Mouse (Mus musculus): Measurements from ENCODE around the gene Rcsd1.
"Not testable (repeated sequence)": the region's sequence is repeated elsewhere in the genome, so short reads cannot be mapped to it uniquely, and the experiment has no call there.

Rcsd1 gene

DNA sequence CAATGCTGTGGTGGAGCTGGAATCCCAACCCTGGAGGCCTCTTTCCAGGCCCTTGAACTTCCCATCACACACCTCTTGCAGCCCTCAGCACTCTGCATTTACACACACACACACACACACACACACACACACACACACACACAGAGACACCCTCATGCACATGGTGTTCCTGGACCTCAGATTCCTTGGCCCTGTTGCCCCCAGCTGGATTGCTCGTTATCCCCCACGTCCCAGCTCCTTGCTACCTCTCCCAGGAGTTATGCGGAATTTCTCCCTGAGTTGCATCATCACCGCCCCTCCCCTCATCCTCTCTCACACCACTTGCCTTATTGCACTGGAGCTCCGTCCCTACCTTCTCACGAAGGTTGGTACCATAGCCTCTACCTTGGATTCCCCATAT, 23.2 kb downstream of the Rcsd1 start:
- DNase-seq = no peak

DNA sequence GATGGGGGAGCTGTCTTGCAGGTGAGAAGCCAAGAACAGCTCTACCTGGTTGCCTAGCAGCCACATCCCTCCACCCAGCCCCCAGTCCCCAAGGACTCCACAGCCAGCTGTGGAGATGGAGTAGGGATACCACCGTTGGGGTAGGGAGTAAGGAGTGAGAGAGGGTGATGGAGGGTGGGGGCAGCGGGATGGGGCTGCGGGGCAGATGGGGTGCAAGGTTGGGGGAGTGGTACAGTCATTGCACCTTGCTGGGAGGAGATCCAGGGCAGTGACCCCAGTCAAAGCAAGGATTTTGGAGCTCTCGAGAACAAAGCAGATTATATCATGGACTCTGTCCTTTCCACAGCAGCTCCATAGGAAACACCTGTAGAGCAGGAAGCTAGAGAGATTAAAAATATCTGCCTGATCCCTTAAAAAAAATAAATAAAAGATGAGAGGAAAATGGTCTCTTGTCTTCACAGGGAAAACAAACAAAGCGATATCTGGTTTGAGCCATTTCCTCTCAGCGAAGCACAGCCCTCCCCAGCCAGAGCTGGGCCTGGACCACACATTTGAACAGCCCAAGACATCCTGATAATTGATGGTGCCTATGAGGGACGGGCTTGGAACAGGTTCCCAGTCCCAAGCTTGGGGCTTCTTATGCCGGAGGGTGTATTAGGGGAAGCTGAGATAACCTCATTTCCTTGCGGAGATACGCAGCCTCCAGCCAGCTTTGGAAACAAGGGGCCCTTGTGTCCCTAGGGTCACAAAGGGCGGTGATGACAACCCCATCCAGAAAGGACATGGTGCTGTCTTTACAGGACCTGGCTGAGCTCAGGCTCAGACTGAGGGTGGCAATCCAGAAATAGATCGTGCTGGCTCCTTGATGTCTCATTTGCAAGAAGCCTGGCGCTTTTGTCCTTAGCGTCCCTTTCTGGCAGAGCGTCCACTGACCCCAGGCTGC, 25.0 kb downstream of the Rcsd1 start:
- DNase-seq = no peak

DNA sequence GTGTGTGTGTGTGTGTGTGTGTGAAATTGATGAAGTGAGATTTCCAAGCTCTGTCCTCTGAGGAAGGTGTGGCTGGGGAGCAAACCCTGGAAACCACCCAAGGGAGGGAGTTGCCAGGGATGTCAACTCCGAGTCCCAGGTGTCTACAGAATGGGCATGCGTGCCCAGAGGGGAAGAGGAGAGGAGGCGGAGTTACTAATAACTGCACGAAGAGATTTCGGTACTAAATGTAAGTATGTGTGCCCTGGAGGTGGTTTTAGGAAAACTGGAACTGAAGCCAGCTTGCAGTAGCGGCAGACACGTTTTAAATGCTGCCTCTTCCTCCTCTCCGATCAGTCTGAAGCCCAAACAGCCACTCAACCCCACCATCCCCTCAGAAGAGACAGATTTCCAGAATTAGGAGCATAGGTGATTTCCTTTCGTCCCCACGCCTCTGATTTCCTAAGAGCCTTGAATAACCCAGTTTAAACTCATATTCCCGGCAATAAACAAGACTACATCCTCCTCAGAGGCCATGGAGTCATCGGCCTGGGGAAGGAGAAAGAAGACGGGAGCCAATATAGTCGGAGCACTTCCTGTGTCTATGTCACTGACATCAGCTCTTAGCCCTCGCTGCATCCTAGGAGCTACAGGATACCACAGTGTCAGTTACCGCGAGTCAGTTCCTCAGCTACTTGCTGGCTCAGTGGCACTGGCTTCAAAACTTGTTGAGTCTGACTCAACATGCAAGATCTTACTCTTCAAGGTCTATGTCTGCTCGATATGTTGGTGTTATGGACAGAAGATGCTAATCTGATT, 27.3 kb downstream of the Rcsd1 start:
- DNase-seq = no peak

DNA sequence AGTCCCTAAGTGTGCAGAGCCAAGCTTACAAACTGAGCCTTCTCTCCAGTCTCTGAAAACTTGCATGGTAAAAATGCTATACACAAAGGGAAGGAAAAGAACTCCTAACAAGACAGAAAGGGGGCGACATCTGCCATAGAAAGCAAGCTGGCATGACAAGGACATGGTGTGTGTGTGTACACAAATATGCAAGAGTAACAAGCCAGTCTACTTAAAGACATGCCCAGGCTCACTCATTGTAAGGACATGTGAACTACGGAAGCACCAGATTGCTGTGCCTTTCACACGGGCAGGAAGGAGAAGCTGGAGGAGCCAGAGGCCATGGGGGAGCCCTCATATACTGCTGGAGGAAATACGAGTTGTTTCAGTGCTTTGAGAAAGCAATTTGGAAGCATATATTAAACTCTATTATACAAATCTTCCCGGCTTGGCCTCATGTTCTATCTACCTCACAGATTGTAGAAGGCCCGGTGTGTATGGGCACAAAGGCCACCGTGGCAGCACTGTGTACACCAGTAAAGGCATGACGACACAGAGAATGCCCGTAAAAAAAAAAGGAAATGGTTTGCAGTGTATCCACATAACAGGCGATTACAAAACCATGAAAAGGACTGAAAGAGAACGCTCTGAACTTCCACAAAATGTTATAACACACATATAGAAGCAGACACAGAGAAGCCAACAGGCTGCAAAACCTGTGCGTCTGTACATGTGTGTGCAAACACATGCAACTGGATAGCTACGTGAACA, 28.3 kb downstream of the Rcsd1 start:
- no peak for DNase-seq

DNA sequence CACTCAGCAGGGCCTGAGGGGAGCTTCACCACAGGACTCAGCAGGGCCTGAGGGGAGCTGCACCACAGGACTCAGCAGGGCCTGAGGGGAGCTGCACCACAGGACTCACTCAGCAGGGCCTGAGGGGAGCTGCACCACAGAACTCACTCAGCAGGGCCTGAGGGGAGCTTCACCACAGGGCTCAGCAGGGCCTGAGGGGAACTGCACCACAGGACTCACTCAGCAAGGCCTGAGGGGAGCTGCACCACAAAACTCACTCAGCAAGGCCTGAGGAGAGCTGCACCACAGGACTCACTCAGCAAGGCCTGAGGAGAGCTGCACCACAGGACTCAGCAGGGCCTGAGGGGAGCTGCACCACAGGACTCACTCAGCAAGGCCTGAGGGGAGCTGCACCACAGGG, 29.5 kb downstream of the Rcsd1 start:
- not testable (repeated sequence) for DNase-seq

DNA sequence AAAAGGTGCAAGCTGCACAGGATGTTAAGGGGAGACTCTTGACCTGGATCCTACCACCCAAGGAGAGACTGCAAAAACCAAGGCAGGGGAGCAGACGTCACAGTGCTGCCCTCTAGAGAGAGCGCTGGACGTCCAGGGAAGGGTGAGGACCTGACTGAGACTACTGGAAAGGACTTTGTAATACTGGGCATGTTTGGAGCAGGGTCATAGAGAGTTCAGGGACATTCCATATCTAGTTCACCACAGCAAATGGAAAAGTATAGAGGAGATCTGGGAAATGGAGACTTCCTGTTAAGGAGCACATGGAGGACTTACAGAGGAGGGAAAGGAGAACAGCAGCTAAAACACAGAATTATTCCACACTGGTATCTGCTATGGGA, 29.9 kb downstream of the Rcsd1 start:
- no peak for DNase-seq

DNA sequence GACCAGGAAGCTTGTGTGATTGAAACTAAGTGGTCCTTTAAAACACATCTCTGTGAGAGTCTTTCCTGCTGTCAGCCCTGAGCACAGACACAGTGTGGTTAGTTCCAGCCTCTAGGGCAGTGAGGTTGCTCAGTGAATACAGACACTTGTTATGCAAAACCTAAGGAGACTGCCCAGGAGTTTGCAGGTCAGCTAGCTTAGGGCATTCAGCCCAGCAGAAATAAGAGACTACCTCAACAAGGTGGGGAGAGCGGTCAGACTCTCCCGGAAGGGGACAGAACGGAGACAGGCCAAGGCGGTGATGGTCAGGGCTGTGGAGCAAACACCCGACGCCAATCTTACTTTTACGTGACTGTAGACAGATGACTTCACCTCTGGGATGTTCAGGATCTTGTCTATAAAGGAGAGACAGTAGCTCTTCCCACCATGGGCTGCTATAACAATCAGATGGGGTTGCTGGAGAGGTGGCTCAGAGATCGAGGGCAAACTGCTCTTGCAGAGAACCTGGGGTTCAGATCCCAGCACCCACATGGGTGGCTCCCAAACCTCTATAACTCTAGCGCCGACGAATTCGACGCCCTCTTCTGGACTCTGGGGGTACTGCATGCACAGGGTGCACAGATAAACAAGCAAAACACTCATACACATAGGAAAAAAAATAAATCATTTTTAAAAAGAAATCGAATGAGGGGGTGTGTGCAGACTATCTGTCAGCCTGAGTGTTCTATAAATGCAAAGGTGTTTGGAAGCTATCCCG, 30.5 kb downstream of the Rcsd1 start:
- DNase-seq = no peak

DNA sequence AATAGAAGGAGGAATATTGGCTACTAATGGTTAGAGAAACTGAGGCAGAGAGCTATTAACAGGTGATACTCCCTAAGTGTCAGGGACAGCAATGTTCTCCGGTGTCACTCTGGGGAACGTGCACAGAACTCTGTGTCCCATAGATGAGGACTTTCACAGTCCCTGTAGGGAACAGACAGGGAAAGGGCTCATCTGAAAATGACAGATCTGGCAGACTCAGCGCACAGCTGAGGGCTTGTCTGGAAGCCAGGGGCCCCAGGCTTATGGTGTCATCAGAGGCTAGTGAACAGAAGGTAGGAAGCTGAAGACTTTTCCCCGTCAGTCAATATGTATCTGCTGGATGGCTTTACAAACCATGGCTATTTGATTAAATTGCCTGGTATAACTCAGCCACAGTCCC, 32.0 kb downstream of the Rcsd1 start:
- no peak for DNase-seq

DNA sequence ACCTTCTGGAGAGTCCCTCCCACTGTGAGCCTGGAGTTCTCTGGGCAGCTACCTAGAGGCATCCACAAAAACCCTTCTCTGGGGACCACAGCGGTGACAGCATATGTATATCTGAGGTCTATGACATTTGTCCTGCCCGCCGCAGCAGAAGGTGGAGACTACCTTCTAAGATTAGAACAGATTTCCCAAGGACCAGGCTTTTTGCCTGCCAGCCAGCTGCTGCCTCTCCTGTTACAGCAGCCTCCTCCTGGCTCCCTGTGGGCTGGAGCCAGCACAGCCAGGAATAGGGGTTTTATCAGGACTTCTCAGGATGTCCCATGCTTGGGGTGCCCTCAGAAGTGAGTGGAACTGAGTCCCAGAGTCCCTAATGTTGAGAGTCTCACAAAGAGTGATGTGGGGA, 32.6 kb downstream of the Rcsd1 start:
- DNase-seq = no peak

DNA sequence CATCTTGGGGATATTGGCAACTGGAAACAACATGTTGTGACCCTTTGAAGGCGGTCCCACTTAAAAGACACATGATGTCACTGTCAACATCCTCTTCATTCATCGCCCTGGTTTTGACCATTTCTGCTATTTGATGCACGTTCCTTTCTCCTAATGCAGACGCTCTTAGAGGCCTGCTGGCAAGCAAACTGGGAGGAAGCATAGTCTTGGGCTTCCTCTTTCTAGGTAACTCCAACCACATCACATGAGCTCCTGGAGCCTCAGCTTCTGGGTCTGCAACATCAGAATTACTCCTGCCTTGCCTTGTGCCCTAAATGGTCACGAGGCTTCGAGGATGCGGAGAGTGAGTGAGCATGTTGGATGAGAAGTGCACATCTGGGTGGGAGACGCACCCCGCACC, 34.4 kb downstream of the Rcsd1 start:
- DNase-seq = no peak

DNA sequence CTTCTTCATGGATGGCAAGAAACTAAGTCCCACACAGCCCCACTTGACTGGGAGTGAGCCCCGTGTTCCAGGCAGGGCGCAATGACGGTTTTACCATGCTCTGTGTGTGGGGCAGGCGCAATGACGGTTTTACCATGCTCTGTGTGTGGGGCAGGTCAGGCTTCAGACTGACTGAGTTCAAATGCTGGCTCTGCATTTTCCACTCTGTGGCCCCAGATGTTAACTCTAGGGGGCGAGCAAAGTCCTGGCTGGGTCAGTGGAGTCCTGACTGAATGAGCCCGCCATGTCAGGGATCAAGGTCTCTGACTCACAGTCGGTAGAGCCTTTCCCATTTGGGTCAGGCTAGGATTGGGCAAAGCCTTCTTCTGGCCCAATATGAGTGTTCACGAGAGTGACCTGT, 37.2 kb downstream of the Rcsd1 start:
- peak; percentile 29 to 42 for DNase-seq

DNA sequence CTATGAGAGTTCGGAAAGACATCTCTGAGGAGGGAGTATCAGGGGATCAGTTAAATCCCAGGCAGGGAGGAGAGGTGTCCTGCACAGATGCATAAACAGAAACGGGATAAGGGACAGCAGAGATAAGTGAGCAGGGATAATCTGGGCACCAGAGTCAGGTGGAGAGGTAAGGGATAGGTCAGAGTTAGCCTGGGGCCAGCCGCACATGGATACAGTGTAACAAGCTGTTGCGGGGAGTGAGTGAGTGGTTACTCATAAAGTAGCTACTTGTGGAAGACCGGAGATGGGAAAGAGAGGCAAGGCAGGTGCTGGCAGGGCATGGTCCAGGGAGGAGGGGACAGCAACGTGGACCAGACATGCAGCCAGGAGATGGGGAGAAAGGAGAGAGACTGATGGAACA, 39.5 kb downstream of the Rcsd1 start:
- no peak for DNase-seq

DNA sequence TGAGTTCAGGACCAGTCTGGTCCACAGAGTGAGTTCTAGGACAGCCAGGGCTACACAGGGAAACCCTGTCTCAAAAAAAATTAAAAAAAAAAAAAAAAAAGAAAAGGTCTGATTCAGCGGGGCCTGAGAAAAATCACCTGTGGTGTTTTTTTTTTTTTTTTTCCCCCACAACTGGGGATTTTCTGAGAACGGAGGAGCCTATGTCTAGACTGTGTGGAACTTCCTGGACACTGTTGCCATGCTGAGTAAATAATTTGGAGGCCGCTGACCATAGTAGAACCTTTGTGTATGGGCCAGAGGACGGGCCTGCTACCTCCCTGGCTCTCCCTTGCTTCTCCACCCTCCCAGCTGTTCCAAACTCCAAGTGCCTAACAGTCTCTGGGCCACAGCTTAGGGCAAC, 40.7 kb downstream of the Rcsd1 start:
- DNase-seq = no peak

DNA sequence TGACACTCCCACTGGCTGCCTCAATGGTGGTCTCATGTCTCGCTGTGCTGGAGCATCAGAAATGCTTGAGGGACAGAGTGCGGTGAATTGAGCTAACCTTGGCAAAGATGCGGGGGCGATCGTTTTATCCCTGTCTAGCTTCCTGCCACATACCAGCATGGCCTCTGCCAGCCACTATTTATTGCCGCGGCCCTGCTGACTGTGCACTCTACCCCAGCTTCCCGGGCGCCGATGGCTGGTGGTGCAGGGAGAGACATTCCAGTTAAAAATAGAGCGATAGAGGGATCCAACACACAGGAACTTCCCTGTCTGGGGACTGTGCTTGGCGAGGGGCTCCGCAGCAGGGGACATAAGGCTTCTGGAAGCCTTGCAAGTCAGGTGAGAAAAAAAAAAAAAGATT, 42.2 kb downstream of the Rcsd1 start:
- DNase-seq = no peak

DNA sequence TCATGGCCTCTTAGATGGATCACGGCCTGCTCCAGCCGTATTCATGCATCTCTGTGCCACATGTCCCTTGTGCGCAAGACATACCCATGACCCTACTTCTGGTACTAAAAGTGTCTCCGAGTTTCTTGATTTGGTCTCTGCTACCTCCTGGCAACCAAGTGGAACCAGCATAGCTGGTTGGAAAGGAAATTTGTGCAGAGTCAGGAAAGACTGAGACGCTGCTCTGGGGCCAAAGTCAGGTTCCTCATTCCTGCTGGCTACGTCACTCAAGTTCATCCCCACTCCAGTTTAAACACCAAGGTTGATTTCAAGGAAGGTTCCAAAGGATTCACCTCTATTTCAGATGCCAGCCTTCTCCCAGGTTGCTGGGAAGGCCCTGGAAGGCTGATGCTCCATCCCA, 42.6 kb downstream of the Rcsd1 start:
- DNase-seq = no peak

DNA sequence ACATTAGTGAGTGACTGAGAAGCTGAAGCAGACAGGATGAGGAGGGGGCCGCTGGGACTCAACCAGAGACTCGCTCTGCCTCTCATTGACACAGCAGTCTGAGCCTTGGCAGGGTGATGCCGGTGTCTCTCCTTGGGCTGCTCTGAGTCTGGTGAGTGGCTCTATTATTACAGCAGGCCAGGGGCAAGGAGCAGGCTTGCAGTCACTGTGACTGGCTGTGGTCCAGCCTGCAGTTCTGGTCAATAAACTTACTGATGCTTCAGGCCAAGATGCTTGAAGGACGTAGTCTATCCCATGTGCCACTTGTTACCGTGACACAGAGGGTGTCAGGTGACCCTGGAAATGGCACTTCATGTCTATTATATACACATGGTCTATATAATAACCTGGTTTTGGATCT, 43.8 kb downstream of the Rcsd1 start:
- DNase-seq = no peak

DNA sequence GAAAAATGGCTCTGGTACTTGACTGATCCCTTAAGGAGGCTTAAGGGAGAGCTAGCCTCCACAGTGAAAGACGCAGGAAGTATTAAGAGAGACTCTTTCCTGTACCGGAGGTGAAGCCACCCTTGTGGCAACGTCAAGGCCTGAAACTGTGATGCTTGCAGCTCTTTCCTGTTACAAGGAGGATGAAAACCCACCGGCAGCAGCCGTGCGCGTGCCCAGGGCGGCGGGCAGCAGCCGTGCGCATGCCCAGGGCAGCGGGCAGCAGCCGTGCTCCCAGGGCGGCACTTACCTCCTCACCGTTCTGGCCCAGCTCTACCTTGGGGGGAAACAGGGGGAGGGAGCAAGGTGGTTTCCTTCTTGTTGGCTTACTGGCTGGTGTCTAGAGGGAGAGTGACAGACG, 46.3 kb downstream of the Rcsd1 start:
- DNase-seq = no peak

DNA sequence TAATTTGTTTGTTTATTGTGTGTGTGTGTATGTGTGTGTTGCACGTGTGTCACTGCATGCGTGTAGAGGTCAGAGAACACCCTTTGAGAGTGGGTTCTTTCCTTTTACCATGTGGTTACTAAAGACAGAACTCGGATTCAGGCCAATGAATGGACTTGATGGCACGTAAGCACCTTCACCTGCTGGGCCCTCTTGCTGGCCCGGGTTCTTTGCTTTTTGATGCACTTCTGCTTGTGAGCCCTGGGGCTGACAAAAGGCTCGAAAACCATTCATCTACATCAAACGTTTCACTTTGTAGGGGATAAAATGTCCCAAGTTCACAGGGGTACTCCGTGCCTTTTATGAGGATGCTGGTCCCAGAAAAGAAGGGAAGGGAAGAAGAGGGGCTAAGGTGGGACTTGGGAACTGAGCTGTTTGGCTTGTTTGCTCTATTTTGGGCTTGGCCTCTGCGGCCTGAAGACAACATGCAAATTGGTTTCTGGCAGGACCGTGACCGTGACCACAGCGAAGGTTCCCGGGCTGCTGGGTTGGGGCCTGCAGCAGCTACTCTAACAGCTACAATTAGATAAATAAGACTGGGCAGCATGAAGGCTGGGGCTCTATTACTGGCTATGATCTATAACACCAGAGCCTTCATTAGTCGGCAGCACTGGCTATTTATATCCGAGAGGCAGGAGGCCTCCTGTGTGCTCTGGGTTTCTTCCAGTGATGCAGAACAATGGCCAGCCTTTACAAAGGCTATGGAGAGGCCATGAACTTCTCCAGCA, 46.9 kb downstream of the Rcsd1 start:
- DNase-seq = no peak

DNA sequence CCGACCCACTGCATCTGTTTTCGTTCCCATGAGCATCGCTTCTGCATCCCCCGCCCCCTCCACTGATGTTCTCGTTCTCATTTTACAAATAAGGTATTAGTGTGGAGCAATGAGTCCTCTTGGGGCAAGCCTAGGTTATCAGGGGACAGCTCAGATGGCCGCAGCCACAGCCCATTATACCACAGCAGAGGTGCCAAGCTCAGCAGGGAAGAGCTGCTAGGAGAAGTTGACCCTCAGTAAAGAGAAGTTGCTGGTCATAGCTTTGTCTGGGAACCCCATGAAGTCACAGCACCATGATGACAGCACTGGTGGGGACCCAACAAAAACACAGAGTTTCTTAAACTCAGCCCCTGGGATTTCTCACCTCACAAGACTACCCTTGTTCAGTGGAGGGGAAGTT, 47.8 kb downstream of the Rcsd1 start:
- no peak for DNase-seq

DNA sequence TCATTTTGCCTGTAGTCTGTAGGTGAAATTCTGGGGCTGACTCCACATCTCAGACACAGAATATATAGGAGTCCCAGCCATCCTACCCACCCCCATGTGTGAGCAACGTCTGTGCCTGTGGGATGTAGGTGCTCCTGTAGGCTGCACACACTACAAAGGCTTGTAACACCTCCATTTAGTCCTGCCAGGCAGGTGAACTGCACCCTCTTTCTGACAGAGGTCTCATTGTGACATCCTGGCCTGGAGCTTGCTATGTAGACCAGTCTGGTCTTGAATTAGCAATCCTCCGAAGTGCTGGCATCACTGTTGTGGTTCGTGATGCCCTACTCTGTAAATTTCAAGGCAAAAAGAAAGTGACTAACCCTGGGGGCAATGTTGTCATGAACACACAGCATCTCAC, 48.4 kb downstream of the Rcsd1 start:
- DNase-seq = no peak

DNA sequence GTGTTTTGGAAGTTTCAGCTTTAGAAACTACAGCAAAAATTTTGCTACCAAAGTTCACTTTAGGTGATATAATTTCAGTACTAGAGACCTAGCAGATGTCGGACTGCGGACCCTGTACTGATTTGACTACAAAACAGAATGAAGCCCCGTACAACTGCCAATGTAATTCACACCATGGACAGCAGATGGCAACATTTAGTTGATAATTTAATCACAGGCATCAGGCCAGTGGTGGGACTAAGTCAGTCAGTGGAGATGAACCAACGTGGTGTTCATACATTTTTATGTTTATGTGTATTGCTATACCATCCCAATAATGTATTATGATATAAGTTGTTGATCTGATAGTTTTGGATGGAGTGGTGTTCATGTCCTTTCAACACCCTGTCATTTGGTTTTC, 48.8 kb downstream of the Rcsd1 start:
- peak in 1 of 2 experiments; percentile 38 for DNase-seq

DNA sequence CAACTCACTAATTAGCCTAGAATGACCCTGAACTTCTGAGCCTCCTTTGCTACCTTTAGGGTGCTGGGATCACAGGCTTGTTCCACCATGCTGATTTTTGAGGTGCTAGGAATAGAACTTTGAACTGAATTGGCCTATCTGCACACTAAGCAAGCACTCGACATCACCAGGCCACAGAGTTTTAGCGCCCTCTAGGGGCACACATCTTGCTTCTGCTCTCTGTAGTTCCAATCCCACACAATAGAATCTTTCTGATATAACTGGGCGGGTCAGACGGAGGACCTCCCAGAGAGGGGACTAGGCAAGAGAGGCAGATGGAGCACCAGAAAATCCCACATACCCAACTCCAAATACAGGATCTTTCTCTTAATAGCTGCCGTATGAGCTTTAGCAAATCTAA, 51.0 kb downstream of the Rcsd1 start:
- peak; percentile 53 to 59 for DNase-seq
